Mouse (Mus musculus): ENCODE data around the gene Rchy1. TPM values are rescaled to one million over a fixed set of nuclear protein-coding genes. Genes with fewer than 3 reads are reported as not detected.

The Rchy1 gene
- 91.8 and 92.1 TPM in 2 replicates for polyA plus RNA-seq (2015; fragmentation: Nextera tagmentation; extraction: Ambion mirVana)

DNA sequence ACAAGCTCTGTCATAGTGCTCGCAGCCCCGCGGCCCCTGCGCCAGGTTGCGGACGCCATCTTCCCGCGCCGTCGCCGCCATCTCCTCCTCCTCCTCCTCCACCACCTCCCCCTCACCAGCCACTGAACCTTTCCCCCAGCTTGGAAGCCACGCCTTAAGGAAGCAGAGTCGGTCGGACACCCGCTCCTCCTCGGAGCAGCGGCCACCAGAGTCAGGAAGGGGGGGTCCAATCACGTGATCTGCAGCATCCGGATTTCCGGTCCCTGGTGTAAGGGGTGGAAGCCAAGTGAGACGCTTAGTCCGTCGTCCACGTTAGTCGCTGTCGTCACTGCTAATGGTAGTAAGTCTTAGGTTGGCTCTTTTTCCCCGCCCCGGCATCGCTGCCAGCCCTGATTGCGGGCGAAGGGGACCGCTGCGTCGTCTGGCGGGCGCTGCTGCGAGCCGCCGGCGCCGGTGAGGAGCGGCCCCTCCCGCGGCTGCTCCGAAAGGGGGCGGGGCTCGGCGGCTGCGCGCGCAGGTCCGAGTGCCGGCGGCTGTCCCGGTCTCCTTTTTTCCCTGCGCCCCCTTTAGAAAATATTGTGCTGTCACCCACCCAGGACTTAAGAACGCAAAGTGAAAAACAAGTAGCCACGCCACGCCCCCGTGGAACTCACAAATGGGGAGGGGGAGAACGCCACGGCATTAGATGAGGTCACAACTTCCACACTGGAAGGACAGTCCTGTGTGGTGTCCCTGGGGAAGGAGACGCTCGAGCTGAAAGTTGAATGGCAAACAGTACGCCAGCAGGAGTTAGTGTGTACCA is at the start of gene Rchy1:
Gene Rchy1, minus strand, starts transcription at position 430 of the 802 bp plus-strand sequence.
- Histone ChIP-seq H3K27me3 (replicated peaks) (no peaks in the 10 kb centered on the region), H3K4me3 (replicated peaks) (peak within 1 kb of the TSS; percentile 67), H3K4me1 (peaks cover 31% of the 10 kb centered on the region), H3K27ac (replicated peaks) (peak within 1 kb of the TSS; percentile 100), H3K36me3 (peaks cover under 1% of the 10 kb centered on the region; the same call in 1 of the 2 replicates), H3K9ac (replicated peaks) (peak within 1 kb of the TSS; percentile 80), H3K4me2 (peak within 1 kb of the TSS; percentile 73), H3K9me3 (replicated peaks) (no peaks in the 10 kb centered on the region)
- peak; percentile 98 for ATAC-seq (ENCODE audit: low FRiP score)
- under 1% methylated on average over 65 of the region's 65 CpGs for WGBS

DNA sequence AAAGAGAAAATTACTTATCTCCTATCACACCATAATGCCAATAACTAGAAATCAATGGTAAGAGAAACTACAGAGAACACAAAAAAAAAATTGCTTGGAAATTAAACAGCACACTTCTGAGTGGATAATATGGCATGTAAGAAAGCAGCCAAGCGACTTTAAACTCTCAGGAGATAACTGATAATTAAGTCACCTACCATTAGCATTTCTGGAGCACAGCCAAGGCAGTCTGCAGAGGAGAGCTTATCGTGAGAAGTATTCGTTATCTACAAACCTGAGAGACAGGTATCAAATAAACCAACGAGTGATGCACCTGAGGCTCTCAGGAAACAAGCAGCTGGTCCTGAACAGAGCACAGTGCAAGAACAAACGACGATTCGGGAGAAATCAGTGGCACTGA is 48.9 kb upstream of the Rchy1 start:
- Histone ChIP-seq H3K27ac (replicated peaks) (no peak overlapping the region), H3K9me3 (replicated peaks) (no peaks in the 10 kb centered on the region), H3K4me3 (replicated peaks) (no peak overlapping the region), H3K4me2 (no peak overlapping the region), H3K36me3 (no peaks in the 10 kb centered on the region), H3K4me1 (no peaks in the 10 kb centered on the region), H3K9ac (replicated peaks) (no peak overlapping the region), H3K27me3 (replicated peaks) (no peaks in the 10 kb centered on the region)
- ATAC-seq (ENCODE audit: low FRiP score) = no peak
- 65% methylated on average over 7 of the region's 7 CpGs for WGBS

DNA sequence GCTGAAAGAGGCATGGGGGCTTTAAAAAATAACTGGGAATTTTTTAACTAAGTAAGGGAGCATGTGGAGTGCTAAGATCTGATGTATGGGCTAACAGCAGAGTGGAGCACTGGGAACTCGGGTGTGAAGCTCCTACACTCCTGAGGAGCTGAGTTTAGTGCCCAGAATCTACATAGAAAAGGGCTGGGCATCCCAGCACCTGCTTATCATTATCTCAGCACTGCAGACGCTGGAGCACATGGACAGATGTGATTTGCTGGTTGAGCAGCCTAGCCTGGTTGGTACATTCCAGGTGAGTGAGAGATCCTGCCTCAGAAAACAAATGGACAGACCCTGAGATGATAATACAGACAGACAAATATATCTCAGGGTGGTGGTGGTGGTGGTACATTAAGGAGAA is 47.0 kb upstream of the Rchy1 start:
- Histone ChIP-seq H3K4me1 (no peaks in the 10 kb centered on the region), H3K4me2 (no peak overlapping the region), H3K9ac (replicated peaks) (no peak overlapping the region), H3K27ac (replicated peaks) (no peak overlapping the region), H3K4me3 (replicated peaks) (no peak overlapping the region), H3K9me3 (replicated peaks) (no peaks in the 10 kb centered on the region), H3K36me3 (no peaks in the 10 kb centered on the region), H3K27me3 (replicated peaks) (no peaks in the 10 kb centered on the region)
- 43% methylated on average over 2 of the region's 2 CpGs for WGBS
- no peak for ATAC-seq (ENCODE audit: low FRiP score)

DNA sequence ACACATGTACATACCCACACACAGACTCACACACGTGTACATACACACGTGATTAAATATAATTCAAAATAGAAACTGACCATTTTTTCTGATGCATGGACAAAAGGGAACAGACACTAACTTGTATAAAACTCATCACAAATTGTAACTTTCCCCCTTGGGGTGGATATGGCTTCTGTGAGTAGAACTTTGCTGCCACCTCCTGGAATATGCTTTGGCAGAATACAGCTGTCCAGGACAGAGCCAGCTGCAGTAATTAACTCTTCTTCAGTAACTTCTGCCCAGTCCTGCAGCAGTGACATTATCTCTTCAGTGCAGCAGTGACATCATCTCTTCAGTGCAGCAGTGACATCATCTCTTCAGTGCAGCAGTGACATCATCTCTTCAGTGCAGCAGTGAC is 40.1 kb upstream of the Rchy1 start:
- Histone ChIP-seq H3K27me3 (replicated peaks) (no peaks in the 10 kb centered on the region), H3K4me1 (no peaks in the 10 kb centered on the region), H3K4me3 (replicated peaks) (no peak overlapping the region), H3K27ac (replicated peaks) (no peak overlapping the region), H3K36me3 (no peaks in the 10 kb centered on the region), H3K4me2 (no peak overlapping the region), H3K9me3 (replicated peaks) (no peaks in the 10 kb centered on the region), H3K9ac (replicated peaks) (no peak overlapping the region)
- whole genome bisulfite sequencing = 72% methylated on average over 2 of the region's 2 CpGs
- peak; percentile 75; the same call in 1 of the 2 replicates for ATAC-seq (ENCODE audit: low FRiP score)

DNA sequence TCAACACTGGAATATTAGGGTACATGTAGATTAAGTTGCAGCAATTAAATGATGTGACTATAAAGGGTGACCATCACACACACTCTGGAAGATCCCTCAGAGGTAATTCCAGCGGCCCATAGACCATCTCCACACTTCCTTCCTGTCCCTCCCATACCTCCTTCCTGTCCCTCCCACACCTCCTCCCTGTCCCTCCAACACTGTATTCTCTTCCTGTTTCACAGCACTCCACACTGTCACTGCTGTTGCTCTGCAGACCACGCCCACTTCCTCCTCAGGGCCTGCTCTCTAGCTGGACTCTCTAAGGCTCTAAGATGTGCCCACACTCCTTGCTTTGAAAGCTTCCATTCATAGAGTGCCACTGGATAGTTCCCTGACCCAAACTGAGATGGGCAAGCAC is 37.9 kb upstream of the Rchy1 start:
- Histone ChIP-seq H3K27ac (replicated peaks) (no peak overlapping the region), H3K36me3 (no peaks in the 10 kb centered on the region), H3K9ac (replicated peaks) (no peak overlapping the region), H3K27me3 (replicated peaks) (no peaks in the 10 kb centered on the region), H3K4me2 (no peak overlapping the region), H3K9me3 (replicated peaks) (no peaks in the 10 kb centered on the region), H3K4me3 (replicated peaks) (no peak overlapping the region), H3K4me1 (no peaks in the 10 kb centered on the region)
- no peak for ATAC-seq (ENCODE audit: low FRiP score)
- whole genome bisulfite sequencing = 80% methylated on average over 2 of the region's 2 CpGs

DNA sequence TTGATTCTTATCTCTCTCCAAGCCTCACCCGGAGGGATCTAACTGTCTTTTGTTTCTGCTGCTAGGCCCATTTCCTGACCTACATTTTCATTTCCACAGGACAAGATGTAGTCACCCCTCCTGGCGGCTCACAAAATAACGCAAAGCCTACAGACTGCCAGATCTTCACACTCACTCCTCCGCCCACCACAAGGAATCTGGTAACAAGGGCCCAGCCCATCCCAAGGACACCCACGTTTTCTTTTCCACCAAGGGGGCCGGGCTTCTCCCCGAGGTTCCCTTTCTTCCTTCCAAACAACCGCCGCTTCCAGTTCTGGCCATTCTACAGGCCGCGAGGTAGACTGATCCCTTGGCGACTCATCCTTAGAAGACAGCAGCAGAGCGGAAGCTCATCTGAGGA is 31.7 kb upstream of the Rchy1 start:
- WGBS = 75% methylated on average over 13 of the region's 13 CpGs
- no peak for ATAC-seq (ENCODE audit: low FRiP score)
- no peaks in the 10 kb centered on the region for H3K9me3 ChIP-seq (replicated peaks)
- H3K4me1 ChIP-seq = no peaks in the 10 kb centered on the region
- H3K4me2 ChIP-seq = no peak overlapping the region
- H3K9ac ChIP-seq (replicated peaks) = no peak overlapping the region
- no peak overlapping the region for H3K27ac ChIP-seq (replicated peaks)
- no peaks in the 10 kb centered on the region for H3K27me3 ChIP-seq (replicated peaks)
- no peak overlapping the region for H3K4me3 ChIP-seq (replicated peaks)
- H3K36me3 ChIP-seq = no peaks in the 10 kb centered on the region

DNA sequence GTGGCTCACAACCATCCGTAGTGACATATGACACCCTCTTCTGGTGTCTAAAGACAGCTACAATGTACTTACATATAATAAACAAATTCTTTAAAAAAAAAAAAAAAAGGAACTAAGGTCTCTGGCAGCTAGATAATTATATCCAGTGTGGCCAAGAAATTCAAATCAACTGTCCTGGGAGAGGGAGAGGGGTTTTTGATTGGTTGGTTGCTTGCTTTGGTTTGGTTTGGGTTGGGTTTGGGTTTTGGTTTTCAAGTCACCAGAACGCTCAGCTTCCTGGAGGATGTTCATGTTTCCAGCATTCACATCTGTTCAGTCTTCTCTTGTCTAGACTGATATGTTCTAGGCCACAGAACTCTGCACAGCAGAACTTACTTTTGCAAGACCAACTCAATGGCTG is 30.2 kb upstream of the Rchy1 start:
- ATAC-seq (ENCODE audit: low FRiP score) = no peak
- Histone ChIP-seq H3K27me3 (replicated peaks) (no peaks in the 10 kb centered on the region), H3K4me2 (no peak overlapping the region), H3K9me3 (replicated peaks) (no peaks in the 10 kb centered on the region), H3K27ac (replicated peaks) (no peak overlapping the region), H3K9ac (replicated peaks) (no peak overlapping the region), H3K4me3 (replicated peaks) (no peak overlapping the region), H3K36me3 (no peaks in the 10 kb centered on the region), H3K4me1 (no peaks in the 10 kb centered on the region)
- 89% methylated on average over 2 of the region's 2 CpGs for WGBS

DNA sequence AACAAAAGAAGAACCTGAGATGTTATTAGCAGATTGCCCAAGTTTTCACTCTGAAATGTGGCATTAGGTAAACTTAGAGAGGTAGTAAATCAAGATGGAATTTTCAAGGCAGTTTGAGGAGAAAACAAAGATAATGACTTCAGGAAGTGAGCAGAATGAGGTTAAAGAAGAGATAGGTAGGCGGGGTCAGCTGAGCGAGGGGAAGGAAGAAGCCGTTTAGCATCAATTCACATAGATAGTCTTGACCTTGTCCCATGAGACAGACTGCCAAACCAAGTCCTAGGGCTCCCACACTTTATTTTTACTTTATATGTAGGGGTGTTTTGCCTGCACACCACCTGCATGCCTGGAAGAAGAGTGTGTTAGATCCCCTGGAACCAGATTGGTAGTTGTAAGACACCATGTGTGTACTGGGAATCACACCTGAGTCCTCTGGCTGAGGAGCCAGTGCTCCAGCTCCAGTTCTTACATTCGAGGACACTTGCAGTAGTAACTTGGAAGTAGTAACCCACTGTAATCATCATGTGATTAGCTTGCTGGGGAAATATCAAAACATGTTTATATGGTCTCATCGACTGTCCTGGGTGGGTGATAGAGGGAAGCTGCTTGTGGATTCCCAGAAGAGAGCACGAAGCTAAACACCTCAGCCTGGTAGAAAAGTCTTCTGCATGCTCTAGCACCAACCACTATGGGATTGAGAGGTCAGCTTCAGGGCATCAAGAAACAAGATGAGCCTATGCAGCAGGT is 28.5 kb upstream of the Rchy1 start:
- Histone ChIP-seq H3K27me3 (replicated peaks) (no peaks in the 10 kb centered on the region), H3K4me2 (no peak overlapping the region), H3K36me3 (no peaks in the 10 kb centered on the region), H3K4me3 (replicated peaks) (no peak overlapping the region), H3K4me1 (no peaks in the 10 kb centered on the region), H3K9ac (replicated peaks) (no peak overlapping the region), H3K27ac (replicated peaks) (no peak overlapping the region), H3K9me3 (replicated peaks) (no peaks in the 10 kb centered on the region)
- WGBS = 72% methylated on average over 6 of the region's 6 CpGs
- no peak for ATAC-seq (ENCODE audit: low FRiP score)

DNA sequence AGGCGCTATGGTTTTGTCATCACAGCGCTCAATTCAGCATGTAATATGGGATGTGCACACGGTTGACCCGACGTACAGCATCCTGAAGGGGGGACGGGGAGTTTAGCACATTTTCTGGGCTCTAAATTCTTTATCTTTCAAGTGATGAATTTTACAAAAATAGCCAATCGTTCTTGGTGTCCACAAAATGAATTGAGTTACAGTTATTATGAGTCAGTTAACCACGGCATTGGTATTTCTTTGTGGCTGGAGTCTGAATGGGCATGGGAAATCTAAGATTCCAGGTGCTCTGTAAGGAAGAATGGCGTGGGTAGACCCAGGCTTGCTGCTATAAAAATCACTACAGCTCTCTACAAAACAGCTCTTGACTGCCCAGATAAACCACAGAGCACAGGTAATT is 26.4 kb upstream of the Rchy1 start:
- no peak overlapping the region for H3K9ac ChIP-seq (replicated peaks)
- no peaks in the 10 kb centered on the region for H3K27me3 ChIP-seq (replicated peaks)
- H3K4me1 ChIP-seq = no peaks in the 10 kb centered on the region
- no peak overlapping the region for H3K27ac ChIP-seq (replicated peaks)
- ATAC-seq (ENCODE audit: low FRiP score) = no peak
- H3K9me3 ChIP-seq (replicated peaks) = no peaks in the 10 kb centered on the region
- no peak overlapping the region for H3K4me2 ChIP-seq
- 74% methylated on average over 9 of the region's 9 CpGs for WGBS
- H3K4me3 ChIP-seq (replicated peaks) = no peak overlapping the region
- H3K36me3 ChIP-seq = no peaks in the 10 kb centered on the region

DNA sequence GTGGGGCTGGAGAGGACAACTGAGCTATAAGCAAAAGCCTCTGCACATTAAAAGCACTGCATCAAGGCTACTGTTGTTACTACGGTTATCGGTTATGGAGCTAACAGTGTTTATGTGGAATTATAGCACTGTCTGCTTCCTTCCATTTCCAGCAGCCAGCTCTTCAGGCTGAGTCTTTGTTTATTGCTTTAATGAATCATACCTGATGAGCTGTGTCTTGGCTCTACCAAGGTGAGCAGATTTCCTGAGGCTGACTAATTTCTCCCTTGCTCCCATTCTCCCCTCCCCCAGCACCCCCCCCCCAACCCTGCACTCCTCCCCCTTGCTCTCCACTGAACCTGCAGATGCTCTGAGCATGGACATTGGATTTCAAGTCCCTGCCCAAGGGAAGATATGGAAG is 24.9 kb upstream of the Rchy1 start:
- H3K9me3 ChIP-seq (replicated peaks) = no peaks in the 10 kb centered on the region
- H3K36me3 ChIP-seq = no peaks in the 10 kb centered on the region
- no peaks in the 10 kb centered on the region for H3K4me1 ChIP-seq
- 64% methylated on average over 2 of the region's 2 CpGs for WGBS
- peak; percentile 61 for ATAC-seq (ENCODE audit: low FRiP score)
- no peak overlapping the region for H3K27ac ChIP-seq (replicated peaks)
- no peaks in the 10 kb centered on the region for H3K27me3 ChIP-seq (replicated peaks)
- no peak overlapping the region for H3K9ac ChIP-seq (replicated peaks)
- H3K4me3 ChIP-seq (replicated peaks) = no peak overlapping the region
- no peak overlapping the region for H3K4me2 ChIP-seq

DNA sequence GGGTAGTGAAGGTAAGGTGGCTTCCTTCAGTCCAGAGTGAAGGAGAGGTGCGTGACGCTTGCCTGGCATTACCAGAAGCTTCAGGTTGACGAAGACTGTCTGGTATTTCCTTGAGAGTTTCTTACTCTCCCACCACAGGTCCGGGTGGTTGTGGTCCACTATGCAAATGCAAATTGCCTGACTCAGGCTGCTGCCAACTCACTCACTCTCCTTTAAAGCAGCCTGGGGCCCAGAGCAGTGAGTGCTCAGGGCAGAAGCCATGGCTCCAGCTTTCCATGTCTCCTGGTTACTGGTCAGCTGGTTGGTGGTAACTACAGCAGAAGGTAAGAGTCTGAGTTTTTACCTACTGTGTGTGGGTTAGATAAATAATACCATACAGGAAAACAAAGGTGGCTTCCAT is 24.4 kb upstream of the Rchy1 start, which contains the start of gene Odaph:
Gene Odaph, plus strand, starts transcription at position 240 of the 400 bp plus-strand sequence.
- Histone ChIP-seq H3K9me3 (replicated peaks) (no peaks in the 10 kb centered on the region), H3K4me3 (replicated peaks) (no peak within 1 kb of the TSS), H3K9ac (replicated peaks) (no peak within 1 kb of the TSS), H3K27ac (replicated peaks) (no peak within 1 kb of the TSS), H3K27me3 (replicated peaks) (no peaks in the 10 kb centered on the region), H3K36me3 (no peaks in the 10 kb centered on the region), H3K4me2 (no peak within 1 kb of the TSS), H3K4me1 (no peaks in the 10 kb centered on the region)
- no peak for ATAC-seq (ENCODE audit: low FRiP score)
- 74% methylated on average over 4 of the region's 4 CpGs for WGBS

DNA sequence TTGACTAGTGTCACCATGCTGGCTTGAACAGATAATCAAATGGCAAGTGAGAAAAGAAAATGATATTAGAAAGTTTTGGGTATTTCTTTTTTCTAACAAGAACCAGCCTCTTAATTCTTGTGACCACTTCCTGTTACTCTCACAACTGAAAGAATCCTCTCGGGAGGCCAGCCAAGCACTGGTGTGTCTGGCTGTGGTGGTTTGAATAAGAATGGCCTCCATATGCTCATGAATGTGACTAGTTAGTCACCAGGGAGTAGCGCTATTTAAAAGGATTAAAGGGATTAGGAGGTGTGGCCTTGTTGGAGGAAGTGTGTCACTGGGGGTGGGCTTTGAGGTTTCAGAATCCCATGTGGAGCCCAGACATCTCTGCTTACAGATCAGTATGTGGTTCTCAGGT is 22.9 kb upstream of the Rchy1 start:
- Histone ChIP-seq H3K9ac (replicated peaks) (no peak overlapping the region), H3K36me3 (no peaks in the 10 kb centered on the region), H3K9me3 (replicated peaks) (no peaks in the 10 kb centered on the region), H3K4me3 (replicated peaks) (no peak overlapping the region), H3K27ac (replicated peaks) (no peak overlapping the region), H3K4me1 (no peaks in the 10 kb centered on the region), H3K4me2 (no peak overlapping the region), H3K27me3 (replicated peaks) (no peaks in the 10 kb centered on the region)
- 61% methylated on average over 2 of the region's 2 CpGs for WGBS
- no peak for ATAC-seq (ENCODE audit: low FRiP score)
